Mouse (Mus musculus): Measurements from ENCODE around the gene Zbtb8a. TPM values are rescaled to one million over a fixed set of nuclear protein-coding genes. Genes with fewer than 3 reads are reported as not detected.

The Zbtb8a gene
- polyA plus RNA-seq, 1 experiment from 2014 or later = 14.6 TPM

GRCm38 (mm10) chr4:129350644-129351043 is 27.3 kb downstream of the Zbtb8a start:
- Histone ChIP-seq H3K9me3 (ENCODE audit: control insufficient read depth, low read length) (no peaks in the 10 kb centered on the region), H3K27me3 (ENCODE audit: control insufficient read depth, insufficient read depth, low read length) (no peaks in the 10 kb centered on the region), H3K4me2 (replicated peaks) (no peak overlapping the region), H3K9ac (no peak overlapping the region), H3K4me1 (replicated peaks; ENCODE audit: control insufficient read depth, insufficient read depth, low read length) (no peaks in the 10 kb centered on the region), H3K36me3 (replicated peaks; ENCODE audit: control insufficient read depth, insufficient read depth) (peaks cover 46% of the 10 kb centered on the region), H3K27ac (no peak overlapping the region), H3K4me3 (replicated peaks; ENCODE audit: low read length) (no peak overlapping the region)
- ATAC-seq (ENCODE audit: low FRiP score) (no peak), DNase-seq (ENCODE audit: low spot score) (peak; percentile 90)
- WGBS = 14% methylated on average over 1 of the region's 1 CpGs

- DNase-seq (ENCODE audit: low spot score) (no peak), ATAC-seq (ENCODE audit: low FRiP score) (no peak)
- no peak overlapping the region for H3K4me3 ChIP-seq (replicated peaks; ENCODE audit: low read length)
- no peak overlapping the region for H3K4me2 ChIP-seq (replicated peaks)
- H3K36me3 ChIP-seq (replicated peaks; ENCODE audit: control insufficient read depth, insufficient read depth) = peaks cover 44% of the 10 kb centered on the region
- H3K9ac ChIP-seq = no peak overlapping the region
- H3K9me3 ChIP-seq (ENCODE audit: control insufficient read depth, low read length) = no peaks in the 10 kb centered on the region
- no peaks in the 10 kb centered on the region for H3K27me3 ChIP-seq (ENCODE audit: control insufficient read depth, insufficient read depth, low read length)
- H3K27ac ChIP-seq = no peak overlapping the region
- WGBS = 88% methylated on average over 15 of the region's 15 CpGs
- no peaks in the 10 kb centered on the region for H3K4me1 ChIP-seq (replicated peaks; ENCODE audit: control insufficient read depth, insufficient read depth, low read length)
Measured at GRCm38 (mm10) chr4:129346481-129347154, 31.3 kb downstream of the Zbtb8a start.

GRCm38 (mm10) chr4:129342705-129343104 is 35.2 kb downstream of the Zbtb8a start:
- WGBS = 87% methylated on average over 2 of the region's 2 CpGs
- no peak overlapping the region for H3K4me2 ChIP-seq (replicated peaks)
- H3K9me3 ChIP-seq (ENCODE audit: control insufficient read depth, low read length) = no peaks in the 10 kb centered on the region
- H3K4me1 ChIP-seq (replicated peaks; ENCODE audit: control insufficient read depth, insufficient read depth, low read length) = no peaks in the 10 kb centered on the region
- no peak overlapping the region for H3K9ac ChIP-seq
- ATAC-seq (ENCODE audit: low FRiP score) (no peak), DNase-seq (ENCODE audit: low spot score) (no peak)
- no peak overlapping the region for H3K27ac ChIP-seq
- no peak overlapping the region for H3K4me3 ChIP-seq (replicated peaks; ENCODE audit: low read length)
- H3K27me3 ChIP-seq (ENCODE audit: control insufficient read depth, insufficient read depth, low read length) = no peaks in the 10 kb centered on the region
- peaks cover 50% of the 10 kb centered on the region for H3K36me3 ChIP-seq (replicated peaks; ENCODE audit: control insufficient read depth, insufficient read depth)

GRCm38 (mm10) chr4:129341888-129342287 is 36.0 kb downstream of the Zbtb8a start:
- no peak for DNase-seq (ENCODE audit: low spot score)
- WGBS = 90% methylated on average over 1 of the region's 1 CpGs
- no peak for ATAC-seq (ENCODE audit: low FRiP score)
- Histone ChIP-seq H3K27me3 (ENCODE audit: control insufficient read depth, insufficient read depth, low read length) (no peaks in the 10 kb centered on the region), H3K36me3 (replicated peaks; ENCODE audit: control insufficient read depth, insufficient read depth) (peaks cover 50% of the 10 kb centered on the region), H3K9me3 (ENCODE audit: control insufficient read depth, low read length) (no peaks in the 10 kb centered on the region), H3K27ac (no peak overlapping the region), H3K9ac (no peak overlapping the region), H3K4me1 (replicated peaks; ENCODE audit: control insufficient read depth, insufficient read depth, low read length) (no peaks in the 10 kb centered on the region), H3K4me3 (replicated peaks; ENCODE audit: low read length) (no peak overlapping the region), H3K4me2 (replicated peaks) (no peak overlapping the region)

DNA sequence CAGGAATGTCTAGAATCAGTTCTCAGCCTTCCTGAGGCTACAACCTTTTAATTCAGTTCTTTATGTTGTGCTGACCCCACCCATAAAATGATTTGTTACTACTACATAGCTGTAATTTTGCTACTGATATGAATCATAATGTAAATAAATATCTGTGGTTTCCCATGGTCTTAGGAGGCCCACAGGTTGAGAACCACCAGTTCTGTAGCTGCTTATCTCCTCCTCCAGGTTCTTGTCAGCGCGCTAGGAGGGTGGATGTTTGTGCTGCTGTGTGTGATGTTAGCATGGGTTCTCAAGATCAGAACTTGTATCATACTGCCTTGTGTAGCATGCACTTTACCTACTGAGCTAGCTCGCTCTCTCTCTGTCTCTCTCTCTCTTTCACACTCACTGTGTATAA is 38.2 kb downstream of the Zbtb8a start:
- Histone ChIP-seq H3K27ac (no peak overlapping the region), H3K4me3 (replicated peaks; ENCODE audit: low read length) (no peak overlapping the region), H3K36me3 (replicated peaks; ENCODE audit: control insufficient read depth, insufficient read depth) (peaks cover 34% of the 10 kb centered on the region), H3K4me2 (replicated peaks) (no peak overlapping the region), H3K27me3 (ENCODE audit: control insufficient read depth, insufficient read depth, low read length) (no peaks in the 10 kb centered on the region), H3K4me1 (replicated peaks; ENCODE audit: control insufficient read depth, insufficient read depth, low read length) (no peaks in the 10 kb centered on the region), H3K9ac (no peak overlapping the region), H3K9me3 (ENCODE audit: control insufficient read depth, low read length) (no peaks in the 10 kb centered on the region)
- ATAC-seq (ENCODE audit: low FRiP score) = no peak
- WGBS = 96% methylated on average over 3 of the region's 3 CpGs
- no peak for DNase-seq (ENCODE audit: low spot score)

DNA sequence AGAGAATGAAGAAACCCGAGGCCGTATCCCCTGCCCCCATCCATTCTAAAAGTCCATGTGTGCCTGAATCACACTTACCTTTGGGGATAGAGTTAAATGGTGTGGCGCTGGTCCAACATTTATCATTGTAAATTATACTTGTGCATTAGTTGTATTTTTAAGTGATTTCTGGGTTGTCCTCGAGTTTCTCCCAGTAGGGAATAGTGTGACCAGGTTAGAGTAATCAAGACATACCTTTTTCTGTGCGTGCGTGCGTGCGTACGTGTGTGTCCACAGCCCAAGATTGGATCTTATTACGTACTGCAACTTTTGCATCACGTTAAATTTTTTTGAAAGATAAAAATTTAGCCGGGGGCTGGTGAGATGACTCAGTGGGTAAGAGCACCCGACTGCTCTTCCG is 41.6 kb downstream of the Zbtb8a start:
- H3K9ac ChIP-seq = peak overlapping the region; percentile 78
- H3K27ac ChIP-seq = peak overlapping the region; percentile 99
- peak overlapping the region; percentile 91 for H3K4me2 ChIP-seq (replicated peaks)
- DNase-seq (ENCODE audit: low spot score) = no peak
- 55% methylated on average over 14 of the region's 14 CpGs for WGBS
- peaks cover 27% of the 10 kb centered on the region for H3K4me1 ChIP-seq (replicated peaks; ENCODE audit: control insufficient read depth, insufficient read depth, low read length)
- no peak for ATAC-seq (ENCODE audit: low FRiP score)
- H3K27me3 ChIP-seq (ENCODE audit: control insufficient read depth, insufficient read depth, low read length) = no peaks in the 10 kb centered on the region
- H3K4me3 ChIP-seq (replicated peaks; ENCODE audit: low read length) = peak overlapping the region; percentile 98
- peaks cover 19% of the 10 kb centered on the region; the same call in 1 of the 2 replicates for H3K36me3 ChIP-seq (replicated peaks; ENCODE audit: control insufficient read depth, insufficient read depth)
- H3K9me3 ChIP-seq (ENCODE audit: control insufficient read depth, low read length) = no peaks in the 10 kb centered on the region

- H3K27me3 ChIP-seq (ENCODE audit: control insufficient read depth, insufficient read depth, low read length) = no peaks in the 10 kb centered on the region
- H3K36me3 ChIP-seq (replicated peaks; ENCODE audit: control insufficient read depth, insufficient read depth) = peaks cover 25% of the 10 kb centered on the region
- under 1% methylated on average over 73 of the region's 73 CpGs for WGBS
- H3K9me3 ChIP-seq (ENCODE audit: control insufficient read depth, low read length) = no peaks in the 10 kb centered on the region
- peak within 1 kb of the TSS; percentile 96 for H3K9ac ChIP-seq
- peak within 1 kb of the TSS; percentile 91 for H3K4me2 ChIP-seq (replicated peaks)
- H3K4me1 ChIP-seq (replicated peaks; ENCODE audit: control insufficient read depth, insufficient read depth, low read length) = peaks cover 32% of the 10 kb centered on the region
- peak; percentile 99 for DNase-seq (ENCODE audit: low spot score)
- ATAC-seq (ENCODE audit: low FRiP score) = peak; percentile 99
- H3K4me3 ChIP-seq (replicated peaks; ENCODE audit: low read length) = peak within 1 kb of the TSS; percentile 98
- peak within 1 kb of the TSS; percentile 99 for H3K27ac ChIP-seq
Measured at GRCm38 (mm10) chr4:129335216-129336074, 42.5 kb downstream of the Zbtb8a start, which contains the start of the genes Rbbp4 and Zbtb8os. Rbbp4 (minus strand) TSS chr4:129335370. Zbtb8os (plus strand) TSS chr4:129335695.

- Histone ChIP-seq H3K27me3 (ENCODE audit: control insufficient read depth, insufficient read depth, low read length) (no peaks in the 10 kb centered on the region), H3K36me3 (replicated peaks; ENCODE audit: control insufficient read depth, insufficient read depth) (peaks cover 30% of the 10 kb centered on the region), H3K9me3 (ENCODE audit: control insufficient read depth, low read length) (no peaks in the 10 kb centered on the region), H3K4me3 (replicated peaks; ENCODE audit: low read length) (peak overlapping the region; percentile 98), H3K4me1 (replicated peaks; ENCODE audit: control insufficient read depth, insufficient read depth, low read length) (peaks cover 32% of the 10 kb centered on the region), H3K4me2 (replicated peaks) (peak overlapping the region; percentile 80), H3K9ac (peak overlapping the region; percentile 96), H3K27ac (peak overlapping the region; percentile 98)
- ATAC-seq (ENCODE audit: low FRiP score) (no peak), DNase-seq (ENCODE audit: low spot score) (no peak)
- under 1% methylated on average over 41 of the region's 62 CpGs for WGBS
Measured at GRCm38 (mm10) chr4:129334677-129335215, 43.2 kb downstream of the Zbtb8a start.

GRCm38 (mm10) chr4:129332846-129333245 is 45.1 kb downstream of the Zbtb8a start:
- peak overlapping the region; percentile 98; the same call in 1 of the 2 replicates for H3K4me3 ChIP-seq (replicated peaks; ENCODE audit: low read length)
- DNase-seq (ENCODE audit: low spot score) = no peak
- H3K9ac ChIP-seq = no peak overlapping the region; the same call in 1 of the 2 replicates

More at GRCm38 (mm10) chr4:129332846-129333245, 45.1 kb downstream of the Zbtb8a start:
- ATAC-seq (ENCODE audit: low FRiP score) = no peak
- peaks cover 49% of the 10 kb centered on the region for H3K36me3 ChIP-seq (replicated peaks; ENCODE audit: control insufficient read depth, insufficient read depth)
- peak overlapping the region; percentile 80 for H3K4me2 ChIP-seq (replicated peaks)
- H3K27me3 ChIP-seq (ENCODE audit: control insufficient read depth, insufficient read depth, low read length) = no peaks in the 10 kb centered on the region
- no peak overlapping the region for H3K27ac ChIP-seq
- no peaks in the 10 kb centered on the region for H3K9me3 ChIP-seq (ENCODE audit: control insufficient read depth, low read length)
- WGBS = 26% methylated on average over 1 of the region's 1 CpGs
- H3K4me1 ChIP-seq (replicated peaks; ENCODE audit: control insufficient read depth, insufficient read depth, low read length) = peaks cover 32% of the 10 kb centered on the region

All from hindbrain, embryonic 14.5 days (tissue).